Mouse (Mus musculus) retina, embryonic 14.5 days (tissue): ENCODE measurements at regions not wholly inside any gene's neighbourhood (a gene's known extent, or its start where the extent isn't known, plus 50 kb on each side); places are given as distances from the start of the nearest gene placed in this dataset.
"Not testable (repeated sequence)": the region's sequence is repeated elsewhere in the genome, so short reads cannot be mapped to it uniquely, and the experiment has no call there.

Experiments used
- DNase-seq: peaks from one replicate; pipeline ENCODE4 v3.0.0-alpha.2; 2015; ENCODE audit warnings: low spot score

GRCm38 (mm10) chr1:152241026-152241425 is 145.5 kb downstream of the Tsen15 start:
- no peak for DNase-seq

- DNase-seq = no peak
Observed at GRCm38 (mm10) chr1:152239376-152239775, 147.1 kb downstream of the Tsen15 start.

GRCm38 (mm10) chr1:152235212-152235792 is 145.4 kb upstream of the 1700025G04Rik start:
- no peak for DNase-seq

- no peak for DNase-seq
Observed at GRCm38 (mm10) chr1:152234716-152235115, 144.8 kb upstream of the 1700025G04Rik start.

GRCm38 (mm10) chr1:152231717-152232202 is 141.8 kb upstream of the 1700025G04Rik start:
- no peak for DNase-seq

GRCm38 (mm10) chr1:152229709-152230108 is 139.8 kb upstream of the 1700025G04Rik start:
- peak; percentile 24 for DNase-seq

GRCm38 (mm10) chr1:152226049-152226448 is 136.1 kb upstream of the 1700025G04Rik start:
- DNase-seq = no peak

GRCm38 (mm10) chr1:152223666-152224065 is 133.7 kb upstream of the 1700025G04Rik start:
- no peak for DNase-seq

GRCm38 (mm10) chr1:152220804-152221565 is 131.1 kb upstream of the 1700025G04Rik start:
- DNase-seq = no peak

- not testable (repeated sequence) for DNase-seq
Observed at GRCm38 (mm10) chr1:152219752-152220151, 129.8 kb upstream of the 1700025G04Rik start.

- DNase-seq = no peak
Observed at GRCm38 (mm10) chr1:152217404-152217803, 127.5 kb upstream of the 1700025G04Rik start.

- DNase-seq = no peak
Observed at GRCm38 (mm10) chr1:152214376-152214775, 124.5 kb upstream of the 1700025G04Rik start.

GRCm38 (mm10) chr1:152203187-152203586 is 113.3 kb upstream of the 1700025G04Rik start:
- DNase-seq = peak; percentile 47

- no peak for DNase-seq
Observed at GRCm38 (mm10) chr1:152188700-152189099, 98.8 kb upstream of the 1700025G04Rik start.

- no peak for DNase-seq
Observed at GRCm38 (mm10) chr1:152184956-152185355, 95.0 kb upstream of the 1700025G04Rik start.

GRCm38 (mm10) chr1:152176267-152176970 is 86.5 kb upstream of the 1700025G04Rik start:
- DNase-seq = no peak

GRCm38 (mm10) chr1:152175691-152176090 is 85.8 kb upstream of the 1700025G04Rik start:
- DNase-seq = no peak

- no peak for DNase-seq
Observed at GRCm38 (mm10) chr1:152174464-152174863, 84.5 kb upstream of the 1700025G04Rik start.

GRCm38 (mm10) chr1:152171034-152171790 is 81.3 kb upstream of the 1700025G04Rik start:
- no peak for DNase-seq

- no peak for DNase-seq
Observed at GRCm38 (mm10) chr1:152170583-152170982, 80.7 kb upstream of the 1700025G04Rik start.

GRCm38 (mm10) chr1:152169508-152169907 is 79.6 kb upstream of the 1700025G04Rik start:
- DNase-seq = no peak

GRCm38 (mm10) chr1:152168284-152168683 is 78.4 kb upstream of the 1700025G04Rik start:
- DNase-seq = peak; percentile 35
